Mouse (Mus musculus) heart, adult 2 months (tissue): ENCODE data around the gene Srm. TPM values are rescaled to one million over a fixed set of nuclear protein-coding genes. Genes with fewer than 3 reads are reported as not detected.

Experiments
- DNase-seq, 2 experiments: peaks; one replicate each; pipeline ENCODE4 v3.0.0; 2021
- H3K27ac ChIP-seq: fragments of 200-600 bp; 2 replicates; pipeline ENCODE4 v1.8.1; 2022
- H3K27me3 ChIP-seq: fragments of 200-500 bp; 2 replicates; pipeline ENCODE4 v1.6.1; 2012; ENCODE audit warnings: mild to moderate bottlenecking, low read length, inconsistent platforms, mixed read lengths; ENCODE audit not compliant: control insufficient read depth, insufficient read depth
- H3K36me3 ChIP-seq: fragments of 200-500 bp; 2 replicates; pipeline ENCODE4 v1.6.1; 2012; ENCODE audit warnings: low read length, inconsistent platforms; ENCODE audit not compliant: control insufficient read depth, insufficient read depth
- H3K4me1 ChIP-seq: fragments of 200-500 bp; 2 replicates; pipeline ENCODE4 v1.6.1; 2011; ENCODE audit warnings: low read length; ENCODE audit not compliant: control insufficient read depth, insufficient read depth
- H3K4me3 ChIP-seq: fragments of 200-600 bp; 2 replicates; pipeline ENCODE4 v1.8.1; 2022
- H3K79me2 ChIP-seq: fragments of 200-500 bp; replicated peaks from 2 replicates; pipeline ENCODE4 v1.6.1; 2012; ENCODE audit warnings: mild to moderate bottlenecking, inconsistent platforms, low read length, moderate library complexity, mixed read lengths; ENCODE audit not compliant: control insufficient read depth, insufficient read depth
- H3K9ac ChIP-seq: fragments of 200-500 bp; 2 replicates; pipeline ENCODE4 v1.6.1; 2012; ENCODE audit warnings: low read depth, mild to moderate bottlenecking, control low read depth, inconsistent platforms, low read length, mixed read lengths
- CTCF ChIP-seq: fragments of 200-600 bp; IDR thresholded peaks from 2 replicates; pipeline ENCODE4 v1.8.1; 2022; ENCODE audit warnings: antibody characterized with exemption, mild to moderate bottlenecking, moderate library complexity
- EP300 ChIP-seq: fragments of 200-500 bp; IDR thresholded peaks from 2 replicates; pipeline ENCODE4 v1.6.1; 2011; ENCODE audit warnings: low read depth, low read length, control low read depth; ENCODE audit not compliant: insufficient read depth
- POLR2A ChIP-seq: fragments of 200-500 bp; IDR thresholded peaks from 2 replicates; pipeline ENCODE4 v1.6.1; 2011; ENCODE audit warnings: mild to moderate bottlenecking, low read depth, low read length, control low read depth; ENCODE audit not compliant: insufficient read depth
- WGBS: fragments of 180-500 bp; shearing (Covaris S2); methylation state at CpG from one replicate; pipeline ENCODE4 v1.1.7; 2018; 5-methylcytosine and 5-hydroxymethylcytosine counted together
- intact Hi-C: fragments of 180-260 bp; cut with DNase I; formaldehyde crosslinking; loops from one replicate; pipeline ENCODE4 v1.15.1; 2025
- polyA plus RNA-seq: library from polyadenylated mRNA; depleted of rRNA; stranded (reverse); fragments of >200 nt; gene quantifications from 2 replicates; pipeline ENCODE4 v1.2.3, GENCODE M21; 2012
- total RNA-seq, 2 experiments: library from RNA; stranded (reverse); gene quantifications; 2 replicates each; pipeline ENCODE4 v1.2.3; 2021

The Srm gene
- total and polyA plus RNA-seq, 3 experiments, result 14.8 to 21.9 (median 16.8) TPM

DNA sequence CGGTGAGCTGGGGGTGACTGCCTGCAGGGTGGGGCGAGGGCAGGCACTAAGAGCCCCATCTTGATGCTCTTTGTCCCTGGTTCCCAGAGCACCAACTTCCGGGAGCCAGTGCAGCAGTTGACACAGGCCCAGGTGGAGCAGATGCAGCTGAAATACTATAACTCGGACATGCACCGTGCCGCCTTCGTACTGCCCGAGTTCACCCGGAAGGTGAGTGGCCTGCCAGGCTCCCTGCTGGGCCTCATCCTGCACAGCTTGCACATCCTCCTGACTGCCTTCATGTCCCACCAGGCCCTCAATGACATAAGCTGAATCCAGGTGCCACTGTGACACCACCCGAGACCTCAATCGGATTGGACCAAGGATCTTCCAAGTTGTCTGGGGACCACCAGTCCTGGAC is 2.7 kb downstream of the Srm start:
- no peak overlapping the region for H3K4me3 ChIP-seq
- WGBS, result 96% methylated on average over 11 of the region's 11 CpGs
- DNase-seq, result no peak
- H3K79me2 ChIP-seq, result peaks cover 4% of the 10 kb centered on the region; the same call in 1 of the 2 replicates
- H3K36me3 ChIP-seq, result no peaks in the 10 kb centered on the region
- no peak overlapping the region for H3K27ac ChIP-seq
- intact Hi-C loops, result no loop called here
- TF ChIP-seq EP300, result no peak
- TF ChIP-seq CTCF, result no peak
- TF ChIP-seq POLR2A, result no peak
- H3K27me3 ChIP-seq, result no peaks in the 10 kb centered on the region
- H3K4me1 ChIP-seq, result peaks cover 3% of the 10 kb centered on the region
- H3K9ac ChIP-seq, result no peak overlapping the region

DNA sequence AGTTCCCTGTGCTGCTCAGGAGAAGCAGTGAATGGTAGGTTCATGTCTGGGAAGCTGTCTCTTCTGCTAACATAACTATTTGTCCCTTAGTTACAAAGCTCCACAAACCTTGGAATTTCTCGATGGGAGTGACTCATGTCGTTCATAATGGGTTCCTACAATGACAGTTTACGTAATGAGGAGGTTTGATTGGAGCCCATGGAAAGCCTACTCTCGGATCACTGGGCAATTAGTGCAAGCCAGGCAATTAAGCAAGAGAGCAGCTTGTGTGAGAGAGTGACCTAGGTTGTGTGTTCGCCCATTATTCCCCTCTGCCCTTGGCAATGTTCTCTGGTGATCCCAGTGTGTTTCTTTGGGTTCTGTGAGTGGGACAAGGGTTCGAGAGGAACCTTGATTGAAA is 4.6 kb downstream of the Srm start:
- H3K27ac ChIP-seq, result no peak overlapping the region
- H3K36me3 ChIP-seq, result no peaks in the 10 kb centered on the region
- TF ChIP-seq EP300, result no peak
- no peak for TF ChIP-seq CTCF
- no peak for TF ChIP-seq POLR2A
- no peaks in the 10 kb centered on the region for H3K27me3 ChIP-seq
- peaks cover 4% of the 10 kb centered on the region; the same call in 1 of the 2 replicates for H3K79me2 ChIP-seq
- H3K4me1 ChIP-seq, result no peaks in the 10 kb centered on the region
- no peak for DNase-seq
- no peak overlapping the region for H3K4me3 ChIP-seq
- intact Hi-C loops, result no loop called here
- no peak overlapping the region for H3K9ac ChIP-seq
- WGBS, result 90% methylated on average over 6 of the region's 6 CpGs

DNA sequence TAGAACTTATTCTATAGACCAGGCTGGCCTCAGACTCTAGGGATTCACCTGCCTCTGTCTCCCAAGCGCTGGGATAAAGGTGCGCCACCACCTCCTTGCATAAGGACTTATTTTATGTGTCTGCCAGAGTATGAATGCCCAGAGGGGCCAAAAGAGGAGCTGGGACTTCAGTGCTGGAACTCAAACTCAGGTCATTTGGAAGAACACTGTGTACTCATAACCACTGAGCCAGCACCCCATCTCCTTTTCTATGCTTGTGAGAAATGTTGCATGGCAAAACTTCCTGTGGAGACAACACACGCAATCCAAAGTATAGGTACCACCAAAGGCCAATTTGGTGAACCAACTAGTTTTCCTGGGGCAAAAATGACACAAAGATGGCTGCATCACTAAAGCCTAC is 5.4 kb downstream of the Srm start:
- no peak for DNase-seq
- no peak overlapping the region for H3K27ac ChIP-seq
- no peaks in the 10 kb centered on the region for H3K27me3 ChIP-seq
- H3K79me2 ChIP-seq, result peaks cover 3% of the 10 kb centered on the region; the same call in 1 of the 2 replicates
- no peaks in the 10 kb centered on the region for H3K4me1 ChIP-seq
- H3K4me3 ChIP-seq, result no peak overlapping the region
- TF ChIP-seq POLR2A, result no peak
- TF ChIP-seq CTCF, result no peak
- no peak for TF ChIP-seq EP300
- H3K36me3 ChIP-seq, result no peaks in the 10 kb centered on the region
- intact Hi-C loops, result no loop called here
- H3K9ac ChIP-seq, result no peak overlapping the region
- 96% methylated on average over 3 of the region's 3 CpGs for WGBS

GRCm38 (mm10) chr4:148598826-148599225 is 7.5 kb downstream of the Srm start:
- Histone ChIP-seq H3K27ac (no peak overlapping the region), H3K9ac (no peak overlapping the region), H3K27me3 (no peaks in the 10 kb centered on the region), H3K4me1 (no peaks in the 10 kb centered on the region), H3K79me2 (no peaks in the 10 kb centered on the region), H3K4me3 (no peak overlapping the region), H3K36me3 (no peaks in the 10 kb centered on the region)
- no peak for DNase-seq
- WGBS, result 95% methylated on average over 12 of the region's 12 CpGs
- TF ChIP-seq POLR2A (no peak), EP300 (no peak), CTCF (no peak)
- intact Hi-C loops, result no loop called here

DNA sequence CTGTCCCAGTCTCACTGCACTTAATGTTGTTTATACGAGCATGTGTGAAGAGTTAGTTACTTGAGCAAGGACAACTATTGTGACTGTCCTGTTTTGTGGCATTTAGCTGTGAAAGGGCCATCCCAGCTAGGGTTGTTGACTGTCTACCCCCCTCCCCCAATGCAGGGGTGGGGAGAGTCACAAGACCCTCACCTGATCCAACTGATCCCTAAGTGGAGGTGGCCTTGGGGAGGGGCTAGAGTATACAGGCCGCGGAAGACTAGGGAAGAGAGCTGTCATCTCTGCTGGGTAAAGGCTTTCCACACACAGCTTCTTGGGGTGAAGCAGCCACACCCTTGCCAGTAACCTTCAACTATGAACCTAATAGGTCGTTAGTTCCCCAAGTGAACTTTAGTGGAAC is 9.0 kb downstream of the Srm start:
- Histone ChIP-seq H3K4me1 (no peaks in the 10 kb centered on the region), H3K4me3 (no peak overlapping the region), H3K36me3 (no peaks in the 10 kb centered on the region), H3K27me3 (no peaks in the 10 kb centered on the region), H3K27ac (no peak overlapping the region), H3K9ac (no peak overlapping the region), H3K79me2 (no peaks in the 10 kb centered on the region)
- DNase-seq, result no peak
- 87% methylated on average over 4 of the region's 4 CpGs for WGBS
- TF ChIP-seq EP300, result no peak
- no peak for TF ChIP-seq POLR2A
- no peak for TF ChIP-seq CTCF
- intact Hi-C loops, result loop anchor here (5.0 kb wide), 1 partner anchor 108 kb away; no protein-coding TSS in a partner anchor

- Histone ChIP-seq H3K4me3 (no peak overlapping the region), H3K9ac (no peak overlapping the region), H3K36me3 (no peaks in the 10 kb centered on the region), H3K4me1 (no peaks in the 10 kb centered on the region), H3K27ac (no peak overlapping the region), H3K79me2 (no peaks in the 10 kb centered on the region), H3K27me3 (no peaks in the 10 kb centered on the region)
- intact Hi-C loops, result loop anchor here (5.0 kb wide), 1 partner anchor 110 kb away; no protein-coding TSS in a partner anchor
- no peak for DNase-seq
- TF ChIP-seq POLR2A, result no peak
- TF ChIP-seq EP300, result no peak
- no peak for TF ChIP-seq CTCF
- 53% methylated on average over 4 of the region's 4 CpGs for WGBS
These were observed 10.6 kb downstream of the Srm start for GRCm38 (mm10) chr4:148601871-148602270.
